ENCODE assay signal across 8 mouse cellular contexts in genomic region chr7:82648353-82649080, GRCm38 (mm10). TPM values are rescaled to one million over a fixed set of nuclear protein-coding genes. Genes with fewer than 3 reads are reported as not detected.
A peak's percentile ranks its signal among the peaks of the same experiment; 100 is the strongest.
DNase-seq lines count a peak whose midpoint lies in the region; ATAC-seq and TF ChIP-seq lines count a peak whose summit lies in the region.

Gene Saxo2, minus strand, starts transcription at chr7:82648528.
Gene Efl1, plus strand, starts transcription at chr7:82648614.

- in situ Hi-C loops in CH12.LX (cut with MboI; ENCODE audit: low pct_ligation_motif_present, low pct_unique_long_range_greater_than_20kb, low sequenced_read_pairs): no loop called here

- H3K4me3 ChIP-seq in CH12.LX (replicated peaks in 1 of 3; ENCODE audit: low read depth in 2 of 3, low read length in 2 of 3, poor library complexity in 1 of 3): peak within 1 kb of the TSS; percentile 83 to 95 (median 91)
- peak within 1 kb of the TSS; percentile 78 for H3K4me3 ChIP-seq in forebrain, embryonic 12.5 days (replicated peaks)
- H3K4me3 ChIP-seq in heart, postnatal 0 days (ENCODE audit: low read depth, low read length): peak within 1 kb of the TSS; percentile 90
- H3K4me3 ChIP-seq in liver, embryonic 16.5 days (ENCODE audit: low read depth, low read length): peak within 1 kb of the TSS; percentile 80
- peak within 1 kb of the TSS; percentile 77 for H3K4me3 ChIP-seq in neural tube, embryonic 13.5 days
- peak within 1 kb of the TSS; percentile 99 for H3K4me3 ChIP-seq in testis, adult 2 months (ENCODE audit: control insufficient read depth, low read depth, low read length)

- peaks cover 7 to 33% of the 10 kb centered on the region in 2 experiments for H3K36me3 ChIP-seq in CH12.LX (replicated peaks in 1 of 2; ENCODE audit: control insufficient read depth in 1 of 2, insufficient read depth in 1 of 2, low read length in 1 of 2)
- H3K36me3 ChIP-seq in forebrain, embryonic 12.5 days (replicated peaks): peaks cover 10% of the 10 kb centered on the region
- peaks cover 12% of the 10 kb centered on the region for H3K36me3 ChIP-seq in heart, postnatal 0 days (replicated peaks; ENCODE audit: control insufficient read depth, insufficient read depth, low read length)
- no peaks in the 10 kb centered on the region for H3K36me3 ChIP-seq in liver, embryonic 16.5 days (ENCODE audit: control insufficient read depth, insufficient read depth)
- H3K36me3 ChIP-seq in neural tube, embryonic 13.5 days: 0 out of 2 replicates have a peak, but pooled peaks cover 5% of the 10 kb centered on the region
- H3K36me3 ChIP-seq in testis, adult 2 months (ENCODE audit: control insufficient read depth, insufficient read depth, low read length): no peaks in the 10 kb centered on the region

- peaks cover 17% of the 10 kb centered on the region for H3K79me2 ChIP-seq in CH12.LX (replicated peaks; ENCODE audit: control insufficient read depth, extremely low read depth, insufficient read depth, poor library complexity, severe bottlenecking)

- no peak; the same call in none of the 2 replicates for TF ChIP-seq RAD21 in CH12.LX (IDR thresholded peaks at IDR 0.05; ENCODE audit: low read depth, low read length)

- H3K4me2 ChIP-seq in CH12.LX (ENCODE audit: insufficient read depth, low read depth, poor library complexity, severe bottlenecking): peak within 1 kb of the TSS; percentile 95
- peak within 1 kb of the TSS; percentile 79 for H3K4me2 ChIP-seq in forebrain, embryonic 12.5 days
- peak within 1 kb of the TSS; percentile 90 for H3K4me2 ChIP-seq in heart, postnatal 0 days (ENCODE audit: low read depth, low read length)
- peak within 1 kb of the TSS; percentile 77 for H3K4me2 ChIP-seq in liver, embryonic 16.5 days (ENCODE audit: low read depth, low read length)
- H3K4me2 ChIP-seq in neural tube, embryonic 13.5 days: peak within 1 kb of the TSS; percentile 74

- H3K4me1 ChIP-seq in CH12.LX (ENCODE audit: control insufficient read depth in 1 of 2, insufficient read depth in 2 of 2): peaks cover 2 to 38% of the 10 kb centered on the region in 2 experiments; a peak in 2 of 4 replicates
- H3K4me1 ChIP-seq in forebrain, embryonic 12.5 days: peaks cover 15% of the 10 kb centered on the region
- 0 out of 2 replicates have a peak, but pooled peaks cover 8% of the 10 kb centered on the region for H3K4me1 ChIP-seq in heart, postnatal 0 days (ENCODE audit: control insufficient read depth, insufficient read depth)
- peaks cover 4% of the 10 kb centered on the region; the same call in 1 of the 2 replicates for H3K4me1 ChIP-seq in liver, embryonic 16.5 days (ENCODE audit: control insufficient read depth, low read depth, low read length)
- peaks cover 27% of the 10 kb centered on the region for H3K4me1 ChIP-seq in neural tube, embryonic 13.5 days (replicated peaks)
- no peaks in the 10 kb centered on the region for H3K4me1 ChIP-seq in testis, adult 2 months (ENCODE audit: control insufficient read depth, insufficient read depth, low read length)

- dilution Hi-C loops in CH12.LX (cut with MboI; ENCODE audit: extremely low pct_ligation_motif_present, extremely low pct_unique_long_range_greater_than_20kb, low sequenced_read_pairs): no loop called here

- H3K27me3 ChIP-seq in CH12.LX (replicated peaks): no peaks in the 10 kb centered on the region
- H3K27me3 ChIP-seq in forebrain, embryonic 12.5 days: no peaks in the 10 kb centered on the region
- H3K27me3 ChIP-seq in heart, postnatal 0 days (ENCODE audit: control insufficient read depth, insufficient read depth, low read length): no peaks in the 10 kb centered on the region
- H3K27me3 ChIP-seq in liver, embryonic 16.5 days (ENCODE audit: control insufficient read depth, insufficient read depth, low read depth, low read length): no peaks in the 10 kb centered on the region
- H3K27me3 ChIP-seq in neural tube, embryonic 13.5 days: no peaks in the 10 kb centered on the region
- no peaks in the 10 kb centered on the region for H3K27me3 ChIP-seq in testis, adult 2 months (ENCODE audit: control insufficient read depth, insufficient read depth, low read length)

- H3K9ac ChIP-seq in CH12.LX (ENCODE audit: insufficient read depth, low read depth): peak within 1 kb of the TSS; percentile 77
- H3K9ac ChIP-seq in forebrain, embryonic 12.5 days: peak within 1 kb of the TSS; percentile 72
- H3K9ac ChIP-seq in heart, postnatal 0 days (replicated peaks; ENCODE audit: low read depth, low read length): peak within 1 kb of the TSS; percentile 71
- peak within 1 kb of the TSS; percentile 82 for H3K9ac ChIP-seq in liver, embryonic 16.5 days (ENCODE audit: low read depth, low read length)
- H3K9ac ChIP-seq in neural tube, embryonic 13.5 days: peak within 1 kb of the TSS; percentile 80

- peak; percentile 82 for TF ChIP-seq POLR2A in CH12.LX (IDR thresholded peaks at IDR 0.05; ENCODE audit: low read depth, low read length)
- TF ChIP-seq POLR2A in testis, adult 2 months (IDR thresholded peaks at IDR 0.05; ENCODE audit: control insufficient read depth, low read depth, low read length): peak; percentile 96; the same call in 1 of the 2 replicates

- TF ChIP-seq EP300 in CH12.LX (IDR thresholded peaks at IDR 0.05; ENCODE audit: low read length): no peak
- no peak for TF ChIP-seq EP300 in heart, postnatal 0 days (IDR thresholded peaks at IDR 0.05; ENCODE audit: low read depth)

- H3K27ac ChIP-seq in CH12.LX (ENCODE audit: insufficient read depth, low read depth): peak within 1 kb of the TSS; percentile 79
- H3K27ac ChIP-seq in forebrain, embryonic 12.5 days: no peak within 1 kb of the TSS
- peak within 1 kb of the TSS; percentile 67 for H3K27ac ChIP-seq in heart, postnatal 0 days (ENCODE audit: low read depth)
- H3K27ac ChIP-seq in liver, embryonic 16.5 days (ENCODE audit: low read length): no peak within 1 kb of the TSS
- H3K27ac ChIP-seq in neural tube, embryonic 13.5 days (replicated peaks): 0 out of 2 replicates have a peak within 1 kb of the TSS, but pooled peaks have one; percentile 29
- peak within 1 kb of the TSS; percentile 76; the same call in 1 of the 2 replicates for H3K27ac ChIP-seq in testis, adult 2 months (ENCODE audit: control insufficient read depth, insufficient read depth, low read depth, low read length)

- WGBS in forebrain, embryonic 12.5 days: under 1% methylated on average over 46 of the region's 46 CpGs
- WGBS in heart, postnatal 0 days: under 1% methylated on average over 46 of the region's 46 CpGs
- WGBS in liver, embryonic 16.5 days (ENCODE audit: insufficient replicate concordance): under 1% methylated on average over 46 of the region's 46 CpGs
- WGBS in neural tube, embryonic 13.5 days: under 1% methylated on average over 46 of the region's 46 CpGs

- ATAC-seq in forebrain, embryonic 12.5 days (ENCODE audit: low FRiP score): peak; percentile 99
- ATAC-seq in heart, postnatal 0 days (ENCODE audit: insufficient read depth, low read depth): peak; percentile 99
- peak; percentile 97 for ATAC-seq in liver, embryonic 16.5 days (ENCODE audit: low read depth)
- ATAC-seq in neural tube, embryonic 13.5 days (ENCODE audit: low read depth): peak; percentile 100

- peak; percentile 97 for DNase-seq in CH12.LX (ENCODE audit: extremely low read depth)
- peak; percentile 87 for DNase-seq in c-Kit-positive CD71-positive TER-119-negative erythroid progenitor cells, embryonic 14.5 days (ENCODE audit: low read depth)
- DNase-seq in heart, postnatal 0 days (ENCODE audit: low spot score): peak; percentile 94
- DNase-seq in kidney, postnatal 4 days: peak; percentile 97 to 98

- H3K9me3 ChIP-seq in CH12.LX (replicated peaks; ENCODE audit: low read length): no peaks in the 10 kb centered on the region
- no peaks in the 10 kb centered on the region for H3K9me3 ChIP-seq in forebrain, embryonic 12.5 days
- H3K9me3 ChIP-seq in heart, postnatal 0 days (replicated peaks; ENCODE audit: control insufficient read depth, low read length): no peaks in the 10 kb centered on the region
- no peaks in the 10 kb centered on the region for H3K9me3 ChIP-seq in liver, embryonic 16.5 days (replicated peaks; ENCODE audit: control insufficient read depth, low read length)
- no peaks in the 10 kb centered on the region for H3K9me3 ChIP-seq in neural tube, embryonic 13.5 days

- TF ChIP-seq CTCF in CH12.LX (conservative IDR thresholded peaks at IDR 0.05 in 1 of 2, IDR thresholded peaks at IDR 0.05 in 1 of 2; ENCODE audit: low read depth in 2 of 2, low read length in 2 of 2): 0 out of 4 replicates have a peak, but pooled peaks of 1 of the 2 experiments have one; percentile 7
- TF ChIP-seq CTCF in heart, postnatal 0 days (IDR thresholded peaks at IDR 0.05; ENCODE audit: low read depth): no peak
- no peak for TF ChIP-seq CTCF in testis, adult 2 months (IDR thresholded peaks at IDR 0.05; ENCODE audit: control insufficient read depth, insufficient read depth, insufficient replicate concordance, low read depth, low read length)

TF ChIP-seq in CH12.LX, 34 proteins besides CTCF, POLR2A, EP300 and RAD21 (continues in another document):
- TF ChIP-seq MAZ (IDR thresholded peaks at IDR 0.05; ENCODE audit: low read depth, low read length) (peak; percentile 73; the same call in 1 of the 2 replicates), SMC3 (IDR thresholded peaks at IDR 0.05; ENCODE audit: low read depth, low read length) (no peak), PAX5 (IDR thresholded peaks at IDR 0.05; ENCODE audit: low read length) (no peak)

RNA-seq across cellular contexts. Expression of gene Saxo2, which starts in this region (rescaled TPM):
- total RNA-seq in CH12.LX (2012; rRNA removed): 3.9 and 17.6 TPM in 2 replicates
- 16.3 and 22.3 TPM in 2 replicates for total RNA-seq in CH12.LX (2014; rRNA removed)
- polyA plus RNA-seq in CH12.LX (2012; ENCODE audit: insufficient read length, low read depth): 4.1 and 6.0 TPM in 2 replicates
- polyA plus RNA-seq in forebrain, embryonic 12.5 days (2016; fragmentation: Nextera tagmentation; extraction: Ambion mirVana): 7.7 and 10.6 TPM in 2 replicates
- 0.08 and 2.3 TPM in 2 replicates for total RNA-seq in heart, postnatal 0 days (2014; rRNA removed; ENCODE audit: low replicate concordance)
- polyA plus RNA-seq in heart, postnatal 0 days (2015; fragmentation: Nextera tagmentation; extraction: Ambion mirVana): 10.5 and 11.4 TPM in 2 replicates
- 0.13 and 0.48 TPM in 2 replicates for polyA plus RNA-seq in liver, embryonic 16.5 days (2015; fragmentation: Nextera tagmentation; extraction: Ambion mirVana)
- 19.7 and 20.1 TPM in 2 replicates for polyA plus RNA-seq in neural tube, embryonic 13.5 days (2015; fragmentation: Nextera tagmentation; extraction: Ambion mirVana)
- 203 and 277 TPM in 2 replicates for polyA plus RNA-seq in testis, adult 2 months (2012; rRNA removed)

RNA-seq across cellular contexts. Expression of gene Efl1, which starts in this region (rescaled TPM):
- total RNA-seq in CH12.LX (2012; rRNA removed) (16.8 and 19.5 TPM in 2 replicates), CH12.LX (2014; rRNA removed) (21.0 and 30.0 TPM in 2 replicates)
- polyA plus RNA-seq in CH12.LX (2012; ENCODE audit: insufficient read length, low read depth): 25.7 and 27.4 TPM in 2 replicates
- 21.1 and 21.3 TPM in 2 replicates for polyA plus RNA-seq in forebrain, embryonic 12.5 days (2016; fragmentation: Nextera tagmentation; extraction: Ambion mirVana)
- 18.2 and 24.1 TPM in 2 replicates for total RNA-seq in heart, postnatal 0 days (2014; rRNA removed; ENCODE audit: low replicate concordance)
- 12.0 and 12.2 TPM in 2 replicates for polyA plus RNA-seq in heart, postnatal 0 days (2015; fragmentation: Nextera tagmentation; extraction: Ambion mirVana)
- polyA plus RNA-seq in liver, embryonic 16.5 days (2015; fragmentation: Nextera tagmentation; extraction: Ambion mirVana): 8.0 and 9.1 TPM in 2 replicates
- 16.7 and 18.2 TPM in 2 replicates for polyA plus RNA-seq in neural tube, embryonic 13.5 days (2015; fragmentation: Nextera tagmentation; extraction: Ambion mirVana)
- polyA plus RNA-seq in testis, adult 2 months (2012; rRNA removed): 9.9 and 16.1 TPM in 2 replicates

Comparison
In these comparisons a context has a peak if more than half of its experiments do, and no peak if none do; other contexts are left out.
1. H3K27ac ChIP-seq: peak in CH12.LX (single experiment), heart, postnatal 0 days (single experiment), neural tube, embryonic 13.5 days (single experiment) and testis, adult 2 months (single experiment); none in forebrain, embryonic 12.5 days (single experiment) and liver, embryonic 16.5 days (single experiment).
2. Peak in every context shown above with its lines, with median percentiles within 50 percentile points of each other: DNase-seq, H3K4me2 ChIP-seq, H3K4me3 ChIP-seq, H3K9ac ChIP-seq and ATAC-seq.